Mouse (Mus musculus): ENCODE data around the gene Ogg1.

DNA sequence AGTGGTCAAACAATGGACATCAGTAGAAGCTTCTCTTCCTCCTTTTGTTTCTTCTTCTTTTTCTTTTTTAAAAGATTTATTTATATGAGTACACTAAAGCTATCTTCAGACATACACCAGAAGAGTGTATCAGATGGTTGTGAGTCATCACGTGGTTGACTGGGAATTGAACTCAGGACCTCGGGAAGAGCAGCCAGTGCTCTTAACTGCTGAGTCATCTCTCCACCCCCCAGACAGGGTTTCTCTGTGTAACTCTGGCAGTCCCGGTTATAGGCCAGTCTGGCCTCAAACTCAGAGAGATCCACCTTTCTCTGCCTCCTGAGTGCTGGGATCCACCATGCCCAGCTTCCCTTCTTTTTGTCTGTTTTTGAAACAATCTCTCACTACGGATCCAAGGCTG, 30.1 kb upstream of the Ogg1 start:
- TF ChIP-seq CTCF (IDR thresholded peaks at IDR 0.05; ENCODE audit: low read depth, low read length) (no peak), GATA1 (IDR thresholded peaks at IDR 0.05; ENCODE audit: borderline replicate concordance, low read length) (no peak), POLR2AphosphoS5 (IDR thresholded peaks at IDR 0.05; ENCODE audit: insufficient replicate concordance, low read depth, low read length) (no peak), GATA2 (IDR thresholded peaks at IDR 0.05; ENCODE audit: borderline replicate concordance, low read depth, low read length) (no peak)
